Mouse (Mus musculus) central nervous system, embryonic 18 days (tissue): ENCODE measurements around the gene Ccdc9. TPM values are rescaled to one million over a fixed set of nuclear protein-coding genes. Genes with fewer than 3 reads are reported as not detected.

Source experiments
- polyA plus RNA-seq: library from polyadenylated mRNA; depleted of rRNA; stranded (reverse); fragments of >200 nt; gene quantifications from 2 replicates; pipeline ENCODE4 v1.2.3, GENCODE M21; 2012; rRNA removed

Ccdc9 gene
- 40.8 and 46.5 TPM in 2 replicates for polyA plus RNA-seq

DNA sequence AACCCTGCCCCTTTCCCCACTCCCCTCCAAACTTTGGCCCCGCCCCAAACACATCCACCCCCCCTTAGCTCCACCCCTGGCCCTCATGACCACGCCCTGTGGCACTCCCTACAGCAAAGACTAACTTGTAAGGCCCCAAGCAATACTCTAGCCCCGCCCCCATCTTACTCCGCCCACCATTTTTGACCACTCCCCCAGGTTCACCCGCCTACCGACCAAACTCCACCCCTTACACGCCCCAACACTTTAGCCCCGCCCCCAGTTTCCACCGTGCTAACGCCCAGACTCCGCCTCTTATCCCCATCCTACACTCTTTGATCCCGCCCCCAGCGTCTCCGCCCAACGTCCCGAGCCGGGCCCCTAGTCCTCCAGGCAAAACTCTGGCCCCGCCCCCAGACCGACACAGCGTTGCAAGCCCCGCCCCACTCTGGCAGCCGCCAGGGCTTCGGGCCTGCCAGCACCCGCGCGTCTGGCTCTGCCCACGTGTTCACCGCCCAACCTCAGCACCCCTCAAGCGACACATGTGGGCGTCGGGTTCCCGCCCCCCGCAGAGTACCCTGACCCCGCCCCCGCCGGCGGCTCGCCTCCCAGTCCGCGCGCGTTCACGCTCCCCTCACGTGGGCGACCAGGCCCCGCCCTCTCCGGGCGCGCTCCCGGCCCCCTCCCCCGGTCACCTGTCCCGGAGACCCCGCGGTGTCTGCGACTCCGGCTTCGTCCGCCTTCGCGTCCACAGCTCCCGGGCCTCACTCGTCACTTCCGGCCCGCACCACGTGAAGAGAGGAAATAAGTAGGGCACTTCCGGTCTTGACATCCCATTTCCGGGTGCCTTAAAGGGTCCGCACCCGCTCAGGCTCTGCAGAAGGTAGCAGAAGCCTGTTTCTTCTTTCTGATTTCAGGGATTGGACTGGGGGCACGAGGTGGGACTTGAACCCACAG, at the start of gene Ccdc9:
Gene Ccdc9, minus strand, starts transcription at position 770 of the 936 bp plus-strand sequence.

GRCm38 (mm10) chr7:16308093-16308492, 21.5 kb upstream of the Ccdc9 start, which contains the start of gene Bbc3:
Gene Bbc3 (plus strand): TSS chr7:16308393.

DNA sequence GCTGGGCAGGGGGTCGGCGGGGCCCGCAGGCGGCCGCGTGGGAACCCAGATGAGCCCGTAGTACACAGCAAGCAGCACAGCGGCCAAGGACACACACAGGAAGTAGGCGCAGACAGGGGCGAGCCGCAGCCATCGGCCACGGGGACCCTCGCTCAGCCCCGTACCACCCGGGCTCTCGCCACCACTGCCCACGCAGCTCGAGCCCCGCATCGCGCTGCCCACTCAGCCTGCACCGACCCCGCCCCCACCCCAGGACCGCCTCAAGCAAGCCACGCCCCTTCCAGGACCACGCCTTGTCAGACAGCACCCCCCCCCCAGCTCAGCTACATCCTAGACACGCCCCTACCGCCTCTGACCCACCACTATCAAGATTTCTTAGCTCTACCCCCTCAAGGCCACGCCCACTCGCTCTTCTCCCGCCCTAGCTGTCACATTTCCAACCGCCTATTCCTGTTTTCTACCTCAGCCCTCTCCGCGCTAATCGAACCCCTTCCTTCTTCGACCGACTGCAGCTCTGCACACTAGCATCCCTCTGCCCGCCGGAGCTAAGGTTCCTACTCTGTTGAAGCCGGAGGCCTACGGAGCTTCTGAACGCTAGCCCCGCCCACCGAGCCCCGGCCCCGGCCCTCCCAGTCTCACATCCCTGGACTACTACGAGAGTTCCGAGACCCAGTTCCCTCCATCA, 13.4 kb downstream of the Ccdc9 start, which contains the start of gene Inafm1:
Gene Inafm1, minus strand, starts transcription at position 537 of the 685 bp plus-strand sequence.

DNA sequence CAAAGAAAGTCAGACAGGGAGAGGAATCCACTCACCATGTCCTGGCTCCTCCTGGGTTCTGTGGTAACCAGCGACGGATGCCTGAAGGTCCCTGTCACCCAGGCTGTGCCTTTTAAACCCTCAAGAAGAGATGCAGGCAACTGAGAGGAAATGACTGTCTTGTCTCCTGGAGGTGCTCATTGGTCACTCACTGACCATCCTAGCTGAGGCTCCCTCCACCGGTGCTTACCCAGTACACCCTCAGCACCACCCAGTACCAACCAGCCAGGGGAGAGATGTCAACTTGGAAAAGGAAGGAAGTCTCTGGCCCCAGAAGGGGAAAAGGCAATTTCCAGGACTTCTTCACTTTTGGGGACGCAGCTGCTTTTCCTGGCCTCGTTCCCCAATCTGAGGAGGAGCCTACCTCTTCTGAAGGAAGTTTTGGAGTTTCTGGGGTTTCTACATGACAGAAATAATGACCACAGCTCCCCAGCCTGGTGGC, 27.4 kb downstream of the Ccdc9 start, which contains the start of gene C5ar1:
Gene C5ar1, minus strand, starts transcription at position 431 of the 481 bp plus-strand sequence.

GRCm38 (mm10) chr7:16244067-16244466, 42.5 kb downstream of the Ccdc9 start, which contains the start of gene C5ar2:
Gene C5ar2 (minus strand): TSS chr7:16244154.

Other genes with a start within 250 kb of the Ccdc9 start
- 7.8 and 12.0 TPM in 2 replicates for gene Bicra, start 238.9 kb downstream of the Ccdc9 start, polyA plus RNA-seq
- gene Zfp541, start 225.0 kb downstream of the Ccdc9 start, polyA plus RNA-seq, result 0.28 TPM in 2 replicates
- 179 and 189 TPM in 2 replicates for gene Napa, start 188.3 kb downstream of the Ccdc9 start, polyA plus RNA-seq
- 51.4 and 53.5 TPM in 2 replicates for gene Kptn, start 166.9 kb downstream of the Ccdc9 start, polyA plus RNA-seq
- gene Slc8a2, start 157.0 kb downstream of the Ccdc9 start, polyA plus RNA-seq, result 29.3 and 35.9 TPM in 2 replicates
- 155 and 163 TPM in 2 replicates for gene Meis3, start 111.7 kb downstream of the Ccdc9 start, polyA plus RNA-seq
- 12.0 and 12.1 TPM in 2 replicates for gene Dhx34, start 64.8 kb downstream of the Ccdc9 start, polyA plus RNA-seq
- gene C5ar2, start 42.6 kb downstream of the Ccdc9 start, polyA plus RNA-seq, result 0.09 and 0.12 TPM in 2 replicates
- gene C5ar1, start 27.3 kb downstream of the Ccdc9 start, polyA plus RNA-seq, result 0.74 and 1.6 TPM in 2 replicates
- 53.8 and 57.4 TPM in 2 replicates for gene Inafm1, start 13.2 kb downstream of the Ccdc9 start, polyA plus RNA-seq
- 38.4 and 42.7 TPM in 2 replicates for gene Bbc3, start 21.6 kb upstream of the Ccdc9 start, polyA plus RNA-seq
- gene Sae1, start 101.0 kb upstream of the Ccdc9 start, polyA plus RNA-seq, result 156 and 162 TPM in 2 replicates
- gene Zc3h4, start 114.1 kb upstream of the Ccdc9 start, polyA plus RNA-seq, result 42.4 and 44.3 TPM in 2 replicates
- gene Tmem160, start 166.0 kb upstream of the Ccdc9 start, polyA plus RNA-seq, result 62.8 and 69.6 TPM in 2 replicates
- 12.0 and 16.5 TPM in 2 replicates for gene Npas1, start 190.9 kb upstream of the Ccdc9 start, polyA plus RNA-seq